22 mouse cellular contexts compared by ENCODE assay signal in genomic region chr2:147561220-147561619, GRCm38 (mm10).
DNase-seq lines count a peak whose midpoint lies in the region; ATAC-seq and TF ChIP-seq lines count a peak whose summit lies in the region.
"Had no signal": no experiment of that assay in that cellular context is flagged by ENCODE, and none has a peak within 500 bp of the region (broad histone marks: within the 10 kb centered on the region; RNA-seq: fewer than 3 reads in every experiment).

No protein-coding gene starts in this region.

- ATAC-seq in hindbrain, postnatal 0 days = no peak
- ATAC-seq in hindbrain, embryonic 16.5 days = no peak
- ATAC-seq in limb, embryonic 13.5 days (ENCODE audit: low FRiP score, low read depth) = peak; percentile 68; the same call in 1 of the 2 replicates
- peak; percentile 83 for ATAC-seq in neural tube, embryonic 15.5 days (ENCODE audit: low FRiP score)
- ATAC-seq in liver, embryonic 12.5 days = no peak
- ATAC-seq: activated CD4-positive, CD25-positive, alpha-beta regulatory T cell, adult 4 months; forebrain, embryonic 15.5 days; Patski had no signal

- no peak overlapping the region for H3K4me3 ChIP-seq in hindbrain, postnatal 0 days (ENCODE audit: low read length)
- H3K4me3 ChIP-seq in hindbrain, embryonic 16.5 days (ENCODE audit: low read length) = no peak overlapping the region
- H3K4me3 ChIP-seq in testis, adult 2 months (ENCODE audit: control insufficient read depth, low read depth, low read length) = peak overlapping the region; percentile 9; the same call in 1 of the 2 replicates
- no peak overlapping the region for H3K4me3 ChIP-seq in limb, embryonic 13.5 days
- H3K4me3 ChIP-seq in neural tube, embryonic 15.5 days (replicated peaks) = no peak overlapping the region
- H3K4me3 ChIP-seq in liver, embryonic 12.5 days = no peak overlapping the region
- H3K4me3 ChIP-seq: embryonic facial prominence, embryonic 12.5 days; forebrain, embryonic 15.5 days; heart, adult 2 months; heart, embryonic 12.5 days; hindbrain, embryonic 10.5 days had no signal

- H3K4me2 ChIP-seq in hindbrain, postnatal 0 days (ENCODE audit: low read depth, low read length) = no peak overlapping the region
- H3K4me2 ChIP-seq in hindbrain, embryonic 16.5 days (ENCODE audit: low read length) = no peak overlapping the region
- no peak overlapping the region for H3K4me2 ChIP-seq in limb, embryonic 13.5 days (replicated peaks)
- no peak overlapping the region for H3K4me2 ChIP-seq in neural tube, embryonic 15.5 days
- H3K4me2 ChIP-seq in liver, embryonic 12.5 days = no peak overlapping the region
- H3K4me2 ChIP-seq: embryonic facial prominence, embryonic 12.5 days; forebrain, embryonic 15.5 days; heart, embryonic 12.5 days; hindbrain, embryonic 14.5 days had no signal

- TF ChIP-seq POLR2A in testis, adult 2 months (IDR thresholded peaks at IDR 0.05; ENCODE audit: control insufficient read depth, low read depth, low read length) = no peak

- peak; percentile 19 for DNase-seq in hindbrain, postnatal 0 days (ENCODE audit: low spot score)
- DNase-seq in testis, postnatal 14 days (ENCODE audit: low spot score) = no peak
- DNase-seq in retina, embryonic 14.5 days (ENCODE audit: low spot score) = no peak
- DNase-seq: adrenal gland, postnatal 14 days; cerebellum, adult 11-12 months; cerebellum, adult 9-10 months; cerebellum, postnatal 25 days; gastrocnemius, postnatal 10 days; heart, adult 2 months had no signal

- H3K4me1 ChIP-seq in hindbrain, postnatal 0 days (ENCODE audit: insufficient read depth, low read length) = no peaks in the 10 kb centered on the region
- H3K4me1 ChIP-seq in hindbrain, embryonic 16.5 days (ENCODE audit: control insufficient read depth, insufficient read depth, low read depth, low read length) = no peaks in the 10 kb centered on the region
- no peaks in the 10 kb centered on the region for H3K4me1 ChIP-seq in testis, adult 2 months (ENCODE audit: control insufficient read depth, insufficient read depth, low read length)
- H3K4me1 ChIP-seq in limb, embryonic 13.5 days = peaks cover 17% of the 10 kb centered on the region
- H3K4me1 ChIP-seq in neural tube, embryonic 15.5 days = 0 out of 2 replicates have a peak, but pooled peaks cover 4% of the 10 kb centered on the region
- no peaks in the 10 kb centered on the region for H3K4me1 ChIP-seq in liver, embryonic 12.5 days
- H3K4me1 ChIP-seq: forebrain, embryonic 15.5 days; heart, embryonic 12.5 days; hindbrain, embryonic 10.5 days had no signal

- H3K9ac ChIP-seq in hindbrain, postnatal 0 days (replicated peaks; ENCODE audit: low read length) = no peak overlapping the region
- H3K9ac ChIP-seq in hindbrain, embryonic 16.5 days (ENCODE audit: low read depth, low read length) = no peak overlapping the region
- H3K9ac ChIP-seq in limb, embryonic 13.5 days = no peak overlapping the region
- no peak overlapping the region for H3K9ac ChIP-seq in neural tube, embryonic 15.5 days (replicated peaks)
- no peak overlapping the region for H3K9ac ChIP-seq in liver, embryonic 12.5 days
- H3K9ac ChIP-seq: embryonic facial prominence, embryonic 12.5 days; forebrain, embryonic 15.5 days; heart, embryonic 12.5 days; hindbrain, embryonic 14.5 days had no signal

- no peak for TF ChIP-seq CTCF in hindbrain, postnatal 0 days (IDR thresholded peaks at IDR 0.05; ENCODE audit: low read depth)
- no peak for TF ChIP-seq CTCF in testis, adult 2 months (IDR thresholded peaks at IDR 0.05; ENCODE audit: control insufficient read depth, insufficient read depth, insufficient replicate concordance, low read depth, low read length)

- H3K27me3 ChIP-seq in hindbrain, postnatal 0 days (ENCODE audit: insufficient read depth, low read length) = no peaks in the 10 kb centered on the region
- no peaks in the 10 kb centered on the region for H3K27me3 ChIP-seq in hindbrain, embryonic 16.5 days (replicated peaks; ENCODE audit: control insufficient read depth, insufficient read depth, low read length)
- no peaks in the 10 kb centered on the region for H3K27me3 ChIP-seq in testis, adult 2 months (ENCODE audit: control insufficient read depth, insufficient read depth, low read length)
- H3K27me3 ChIP-seq in limb, embryonic 13.5 days = peaks cover 79% of the 10 kb centered on the region
- no peaks in the 10 kb centered on the region for H3K27me3 ChIP-seq in neural tube, embryonic 15.5 days (replicated peaks)
- no peaks in the 10 kb centered on the region for H3K27me3 ChIP-seq in liver, embryonic 12.5 days (replicated peaks)
- H3K27me3 ChIP-seq: CH12.LX; embryonic facial prominence, embryonic 12.5 days; forebrain, embryonic 15.5 days; heart, embryonic 12.5 days; Patski had no signal

- no peaks in the 10 kb centered on the region for H3K9me3 ChIP-seq in hindbrain, postnatal 0 days (ENCODE audit: low read length)
- no peaks in the 10 kb centered on the region for H3K9me3 ChIP-seq in hindbrain, embryonic 16.5 days (ENCODE audit: control insufficient read depth, low read length)
- H3K9me3 ChIP-seq in limb, embryonic 13.5 days = no peaks in the 10 kb centered on the region
- no peaks in the 10 kb centered on the region for H3K9me3 ChIP-seq in neural tube, embryonic 15.5 days (replicated peaks)
- H3K9me3 ChIP-seq in liver, embryonic 12.5 days (replicated peaks) = no peaks in the 10 kb centered on the region
- H3K9me3 ChIP-seq: embryonic facial prominence, embryonic 12.5 days; forebrain, embryonic 15.5 days; heart, embryonic 12.5 days; hindbrain, embryonic 10.5 days had no signal

- H3K36me3 ChIP-seq in hindbrain, postnatal 0 days (ENCODE audit: insufficient read depth, low read length) = no peaks in the 10 kb centered on the region
- no peaks in the 10 kb centered on the region for H3K36me3 ChIP-seq in hindbrain, embryonic 16.5 days (ENCODE audit: control insufficient read depth, insufficient read depth, low read length)
- no peaks in the 10 kb centered on the region for H3K36me3 ChIP-seq in testis, adult 2 months (ENCODE audit: control insufficient read depth, insufficient read depth, low read length)
- H3K36me3 ChIP-seq in limb, embryonic 13.5 days = no peaks in the 10 kb centered on the region
- no peaks in the 10 kb centered on the region for H3K36me3 ChIP-seq in neural tube, embryonic 15.5 days
- H3K36me3 ChIP-seq in liver, embryonic 12.5 days = no peaks in the 10 kb centered on the region
- H3K36me3 ChIP-seq: embryonic facial prominence, embryonic 12.5 days; forebrain, embryonic 15.5 days; heart, embryonic 12.5 days; hindbrain, embryonic 10.5 days had no signal

- H3K27ac ChIP-seq in hindbrain, postnatal 0 days = no peak overlapping the region
- H3K27ac ChIP-seq in hindbrain, embryonic 16.5 days (ENCODE audit: low read depth, low read length) = no peak overlapping the region
- no peak overlapping the region for H3K27ac ChIP-seq in testis, adult 2 months (ENCODE audit: control insufficient read depth, insufficient read depth, low read depth, low read length)
- H3K27ac ChIP-seq in limb, embryonic 13.5 days = no peak overlapping the region
- H3K27ac ChIP-seq in neural tube, embryonic 15.5 days (replicated peaks) = no peak overlapping the region
- no peak overlapping the region for H3K27ac ChIP-seq in liver, embryonic 12.5 days
- H3K27ac ChIP-seq: embryonic facial prominence, embryonic 12.5 days; forebrain, embryonic 15.5 days; heart, adult 2 months; hindbrain, embryonic 10.5 days; hindbrain, embryonic 14.5 days had no signal

- 68% methylated on average over 7 of the region's 7 CpGs for WGBS in hindbrain, postnatal 0 days
- 57% methylated on average over 7 of the region's 7 CpGs for WGBS in hindbrain, embryonic 16.5 days
- WGBS in limb, embryonic 13.5 days = 12% methylated on average over 7 of the region's 7 CpGs
- 36% methylated on average over 7 of the region's 7 CpGs for WGBS in neural tube, embryonic 15.5 days
- 68% methylated on average over 7 of the region's 7 CpGs for WGBS in liver, embryonic 12.5 days (ENCODE audit: insufficient replicate concordance)

Comparison
In these comparisons a context has a peak if more than half of its experiments do, and no peak if none do; other contexts are left out.
1. ATAC-seq: peak in limb, embryonic 13.5 days (single experiment) and neural tube, embryonic 15.5 days (single experiment); none in hindbrain, postnatal 0 days (single experiment), hindbrain, embryonic 16.5 days (single experiment) and liver, embryonic 12.5 days (single experiment).